Comparison of ENCODE assay signal across 8 mouse cellular contexts in genomic region chr11:115277604-115277975, GRCm38 (mm10). TPM values are rescaled to one million over a fixed set of nuclear protein-coding genes. Genes with fewer than 3 reads are reported as not detected.
DNase-seq lines count a peak whose midpoint lies in the region; ATAC-seq and TF ChIP-seq lines count a peak whose summit lies in the region.

No protein-coding gene starts in this region.

- peak overlapping the region; percentile 84 for H3K4me3 ChIP-seq in lung, adult 2 months (replicated peaks; ENCODE audit: extremely low read depth, low read depth, low read length)
- H3K4me3 ChIP-seq in embryonic facial prominence, embryonic 13.5 days, result peak overlapping the region; percentile 70
- peak overlapping the region; percentile 71 for H3K4me3 ChIP-seq in intestine, embryonic 16.5 days (ENCODE audit: low read length)
- peak overlapping the region; percentile 55 for H3K4me3 ChIP-seq in neural tube, embryonic 14.5 days (ENCODE audit: low read depth, low read length)

- H3K9me3 ChIP-seq in embryonic facial prominence, embryonic 13.5 days, result no peaks in the 10 kb centered on the region
- H3K9me3 ChIP-seq in intestine, embryonic 16.5 days (ENCODE audit: control insufficient read depth, low read length), result no peaks in the 10 kb centered on the region
- H3K9me3 ChIP-seq in neural tube, embryonic 14.5 days (ENCODE audit: control insufficient read depth, low read length), result no peaks in the 10 kb centered on the region

- H3K27me3 ChIP-seq in embryonic facial prominence, embryonic 13.5 days, result no peaks in the 10 kb centered on the region
- no peaks in the 10 kb centered on the region for H3K27me3 ChIP-seq in intestine, embryonic 16.5 days (replicated peaks; ENCODE audit: control insufficient read depth, insufficient read depth, low read length)
- H3K27me3 ChIP-seq in neural tube, embryonic 14.5 days (ENCODE audit: control insufficient read depth, insufficient read depth, low read length), result no peaks in the 10 kb centered on the region

- WGBS in lung, adult 2 months, result 13% methylated on average over 7 of the region's 7 CpGs
- WGBS in embryonic facial prominence, embryonic 13.5 days, result 18% methylated on average over 7 of the region's 7 CpGs
- 17% methylated on average over 7 of the region's 7 CpGs for WGBS in intestine, embryonic 16.5 days
- 17% methylated on average over 7 of the region's 7 CpGs for WGBS in neural tube, embryonic 14.5 days

- H3K36me3 ChIP-seq in embryonic facial prominence, embryonic 13.5 days, result no peaks in the 10 kb centered on the region
- no peaks in the 10 kb centered on the region for H3K36me3 ChIP-seq in intestine, embryonic 16.5 days (ENCODE audit: control insufficient read depth, insufficient read depth, low read length)
- H3K36me3 ChIP-seq in neural tube, embryonic 14.5 days (ENCODE audit: control insufficient read depth, insufficient read depth, low read length), result no peaks in the 10 kb centered on the region

- no peak for ATAC-seq in embryonic facial prominence, embryonic 13.5 days (ENCODE audit: insufficient number of reproducible peaks, insufficient read depth, low FRiP score, low TSS enrichment, low read depth)
- ATAC-seq in intestine, embryonic 16.5 days, result no peak
- ATAC-seq in neural tube, embryonic 14.5 days (ENCODE audit: low read depth), result no peak

- H3K4me2 ChIP-seq in embryonic facial prominence, embryonic 13.5 days, result peak overlapping the region; percentile 67
- H3K4me2 ChIP-seq in intestine, embryonic 16.5 days (ENCODE audit: low read depth, low read length), result peak overlapping the region; percentile 80
- peak overlapping the region; percentile 68 for H3K4me2 ChIP-seq in neural tube, embryonic 14.5 days (ENCODE audit: low read depth, low read length)

- no peak for TF ChIP-seq POLR2A in lung, adult 2 months (IDR thresholded peaks at IDR 0.05; ENCODE audit: borderline replicate concordance, extremely low read depth, low read depth, low read length)

- H3K27ac ChIP-seq in embryonic facial prominence, embryonic 13.5 days, result peak overlapping the region; percentile 71
- peak overlapping the region; percentile 86 for H3K27ac ChIP-seq in intestine, embryonic 16.5 days (ENCODE audit: low read length)
- peak overlapping the region; percentile 75 for H3K27ac ChIP-seq in neural tube, embryonic 14.5 days (ENCODE audit: low read depth, low read length)

- intact Hi-C loops in left cerebral cortex, postnatal 10 days (cut with DNase I), result no loop called here

- TF ChIP-seq CTCF in lung, adult 2 months (IDR thresholded peaks at IDR 0.05; ENCODE audit: insufficient read depth, low read length), result no peak

- H3K9ac ChIP-seq in embryonic facial prominence, embryonic 13.5 days, result peak overlapping the region; percentile 67
- H3K9ac ChIP-seq in intestine, embryonic 16.5 days (ENCODE audit: low read depth, low read length), result peak overlapping the region; percentile 70
- peak overlapping the region; percentile 51 for H3K9ac ChIP-seq in neural tube, embryonic 14.5 days (replicated peaks; ENCODE audit: low read depth, low read length)

- peaks cover 7% of the 10 kb centered on the region; the same call in 1 of the 2 replicates for H3K4me1 ChIP-seq in lung, adult 2 months (ENCODE audit: control insufficient read depth, insufficient read depth, low read length)
- H3K4me1 ChIP-seq in embryonic facial prominence, embryonic 13.5 days, result peaks cover 18% of the 10 kb centered on the region
- peaks cover 17% of the 10 kb centered on the region for H3K4me1 ChIP-seq in intestine, embryonic 16.5 days (ENCODE audit: control insufficient read depth, insufficient read depth, low read length)
- H3K4me1 ChIP-seq in neural tube, embryonic 14.5 days (ENCODE audit: control insufficient read depth, insufficient read depth, low read length), result peaks cover 9% of the 10 kb centered on the region

- DNase-seq in lung, adult 2 months, result no peak
- no peak for DNase-seq in lung, postnatal 25 days (ENCODE audit: low spot score)
- no peak for DNase-seq in adrenal gland, postnatal 36 days
- DNase-seq in left cerebral cortex, postnatal 10 days (ENCODE audit: extremely low spot score in 1 of 2, low spot score in 2 of 2), result no peak
- DNase-seq in layer of hippocampus, adult 18-20 months (ENCODE audit: low spot score in 2 of 2), result no peak

RNA-seq across cellular contexts. Expression of gene Fdxr, which starts 0.7 kb away (rescaled TPM):
- 11.1 and 13.0 TPM in 2 replicates for polyA plus RNA-seq in lung, adult 2 months (2012; rRNA removed)
- polyA plus RNA-seq in embryonic facial prominence, embryonic 13.5 days (2015; fragmentation: Nextera tagmentation; extraction: Ambion mirVana), result 14.5 and 15.3 TPM in 2 replicates
- 21.7 and 22.9 TPM in 2 replicates for polyA plus RNA-seq in intestine, embryonic 16.5 days (2015; fragmentation: Nextera tagmentation; extraction: Ambion mirVana)
- 12.5 and 14.6 TPM in 2 replicates for polyA plus RNA-seq in neural tube, embryonic 14.5 days (2014; fragmentation: Nextera tagmentation; extraction: Ambion mirVana)
- 1,000 to 10,000 TPM; 1,168 to 1,492 TPM for total RNA-seq in adrenal gland, postnatal 36 days (2021)
- 10 to 100 TPM; 18.2 to 18.7 TPM for total RNA-seq in left cerebral cortex, postnatal 10 days (2021)
- 10 to 100 TPM; 19.0 to 19.9 TPM for total RNA-seq in layer of hippocampus, adult 18-20 months (2021)

RNA-seq across cellular contexts. Expression of gene Grin2c, which starts 10.5 kb away (rescaled TPM):
- 4.8 and 6.5 TPM in 2 replicates for polyA plus RNA-seq in lung, adult 2 months (2012; rRNA removed)
- polyA plus RNA-seq in embryonic facial prominence, embryonic 13.5 days (2015; fragmentation: Nextera tagmentation; extraction: Ambion mirVana), result not detected in 2 replicates
- polyA plus RNA-seq in intestine, embryonic 16.5 days (2015; fragmentation: Nextera tagmentation; extraction: Ambion mirVana), result 0.06 TPM in 1 of 2 replicates, not detected in the other
- 0.24 and 0.45 TPM in 2 replicates for polyA plus RNA-seq in neural tube, embryonic 14.5 days (2014; fragmentation: Nextera tagmentation; extraction: Ambion mirVana)
- 1 to 10 TPM; 1.7 to 4.6 TPM for total RNA-seq in adrenal gland, postnatal 36 days (2021)
- total RNA-seq in left cerebral cortex, postnatal 10 days (2021), result 10 to 100 TPM; 14.7 to 21.6 TPM
- total RNA-seq in layer of hippocampus, adult 18-20 months (2021), result 10 to 100 TPM; 43.3 to 44.8 TPM

RNA-seq across cellular contexts. Expression of gene Fads6, which starts 19.9 kb away (rescaled TPM):
- polyA plus RNA-seq in lung, adult 2 months (2012; rRNA removed), result 2.8 and 3.8 TPM in 2 replicates
- 0.31 and 0.43 TPM in 2 replicates for polyA plus RNA-seq in embryonic facial prominence, embryonic 13.5 days (2015; fragmentation: Nextera tagmentation; extraction: Ambion mirVana)
- 1.2 and 1.5 TPM in 2 replicates for polyA plus RNA-seq in intestine, embryonic 16.5 days (2015; fragmentation: Nextera tagmentation; extraction: Ambion mirVana)
- 1.4 and 1.9 TPM in 2 replicates for polyA plus RNA-seq in neural tube, embryonic 14.5 days (2014; fragmentation: Nextera tagmentation; extraction: Ambion mirVana)
- 10 to 100 TPM; 47.5 to 75.9 TPM for total RNA-seq in adrenal gland, postnatal 36 days (2021)
- 1 to 10 TPM; 6.5 to 6.8 TPM for total RNA-seq in left cerebral cortex, postnatal 10 days (2021)
- 10 to 100 TPM; 16.7 to 17.3 TPM for total RNA-seq in layer of hippocampus, adult 18-20 months (2021)

RNA-seq across cellular contexts. Expression of gene Otop2, which starts 29.4 kb away (rescaled TPM):
- 8.3 TPM in 1 of 2 replicates, not detected in the other for polyA plus RNA-seq in lung, adult 2 months (2012; rRNA removed)
- 0.20 TPM in 1 of 2 replicates, not detected in the other for polyA plus RNA-seq in embryonic facial prominence, embryonic 13.5 days (2015; fragmentation: Nextera tagmentation; extraction: Ambion mirVana)
- 0.11 TPM in 1 of 2 replicates, not detected in the other for polyA plus RNA-seq in intestine, embryonic 16.5 days (2015; fragmentation: Nextera tagmentation; extraction: Ambion mirVana)
- polyA plus RNA-seq in neural tube, embryonic 14.5 days (2014; fragmentation: Nextera tagmentation; extraction: Ambion mirVana), result 0.12 TPM in 1 of 2 replicates, not detected in the other
- not detected for total RNA-seq in adrenal gland, postnatal 36 days (2021)
- under 1 TPM in 1 of 2 experiments, not detected in 1; 0.14 TPM for total RNA-seq in left cerebral cortex, postnatal 10 days (2021)
- 1 to 10 TPM in 1 of 2 experiments, under 1 TPM in 1; 0.20 to 1.0 TPM for total RNA-seq in layer of hippocampus, adult 18-20 months (2021)

RNA-seq across cellular contexts. Expression of gene Ush1g, which starts 44.3 kb away (rescaled TPM):
- 0.11 and 0.17 TPM in 2 replicates for polyA plus RNA-seq in lung, adult 2 months (2012; rRNA removed)
- polyA plus RNA-seq in embryonic facial prominence, embryonic 13.5 days (2015; fragmentation: Nextera tagmentation; extraction: Ambion mirVana), result not detected in 2 replicates
- 0.06 and 0.11 TPM in 2 replicates for polyA plus RNA-seq in intestine, embryonic 16.5 days (2015; fragmentation: Nextera tagmentation; extraction: Ambion mirVana)
- polyA plus RNA-seq in neural tube, embryonic 14.5 days (2014; fragmentation: Nextera tagmentation; extraction: Ambion mirVana), result 0.13 and 0.16 TPM in 2 replicates
- total RNA-seq in adrenal gland, postnatal 36 days (2021), result under 1 TPM; 0.40 to 0.49 TPM
- total RNA-seq in left cerebral cortex, postnatal 10 days (2021), result under 1 TPM; 0.24 to 0.26 TPM
- under 1 TPM; 0.66 to 0.79 TPM for total RNA-seq in layer of hippocampus, adult 18-20 months (2021)
